Mouse (Mus musculus) heart, adult 9 months (tissue): Measurements from ENCODE around the gene Kctd10.
A peak's percentile ranks its signal among the peaks of the same experiment; 100 is the strongest.

Experiments
- DNase-seq, 2 experiments: peaks; one replicate each; pipeline ENCODE4 v3.0.0; 2022; ENCODE audit warnings: low spot score in 2 of 2

The Kctd10 gene

GRCm38 (mm10) chr5:114380209-114381012, at the start of gene Kctd10, which contains the start of gene Ube3b:
Gene Kctd10, minus strand, starts transcription at chr5:114380508.
Gene Ube3b, plus strand, starts transcription at chr5:114380607.
- DNase-seq = peak; percentile 84 to 90

DNA sequence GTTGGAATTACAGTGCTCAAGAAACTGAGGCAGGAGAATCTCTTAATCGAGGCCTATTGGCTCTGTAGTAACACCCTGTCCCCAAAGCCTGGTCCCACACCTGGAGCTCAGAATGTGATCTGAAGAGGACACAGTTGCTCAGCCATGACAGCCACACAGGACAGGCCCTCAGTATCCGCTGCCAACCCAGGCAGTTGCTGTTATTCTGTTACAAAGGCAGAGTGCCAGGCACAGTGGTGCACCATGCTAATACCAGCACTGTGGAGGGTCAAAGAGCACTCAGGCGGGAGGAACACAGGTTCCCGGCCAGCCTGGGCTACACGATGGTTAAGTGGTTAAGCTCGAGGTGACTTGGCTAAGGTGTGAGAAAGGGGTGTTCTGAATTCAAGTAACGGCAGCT, 49.5 kb upstream of the Kctd10 start:
- no peak for DNase-seq

DNA sequence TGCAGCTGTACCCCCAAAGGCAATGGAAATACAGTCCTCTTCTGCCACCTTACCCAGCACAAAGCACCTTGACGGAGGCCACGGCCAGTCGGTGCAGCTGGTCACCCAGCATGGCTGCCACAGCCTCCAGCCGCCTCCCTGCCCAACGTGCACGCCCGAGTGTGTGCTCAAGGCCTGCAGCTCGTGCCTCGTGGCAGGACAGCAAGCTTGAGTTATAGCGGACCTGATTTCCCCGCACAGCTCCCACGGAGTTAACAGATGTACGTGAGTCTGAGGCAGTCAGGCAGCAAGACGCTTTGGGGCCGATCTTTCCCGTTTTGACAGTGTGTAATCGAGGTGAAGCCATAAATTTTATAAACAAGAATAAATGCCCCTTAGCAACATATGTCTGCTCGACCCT, 48.3 kb upstream of the Kctd10 start:
- no peak for DNase-seq

DNA sequence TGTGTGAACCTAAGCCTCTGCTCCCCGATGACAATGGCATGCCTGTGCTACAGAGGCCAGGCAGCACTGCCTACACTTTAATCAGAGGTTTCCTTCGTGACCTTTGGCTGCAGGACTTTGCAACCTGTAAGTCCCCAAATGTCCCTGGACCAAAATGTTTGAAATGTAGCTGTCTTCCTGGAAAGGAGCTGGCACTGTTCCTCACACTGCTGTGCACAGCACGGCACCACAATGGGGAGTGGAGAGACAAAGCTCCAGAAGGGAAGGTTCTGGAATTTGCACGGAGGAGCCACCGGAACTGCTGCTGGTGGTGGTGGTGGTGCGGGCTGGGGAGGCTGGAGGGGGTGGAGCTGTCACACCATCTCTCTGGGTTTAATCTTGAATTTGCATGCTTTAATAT, 46.4 kb upstream of the Kctd10 start:
- DNase-seq = no peak

- DNase-seq = no peak
These were observed 43.7 kb upstream of the Kctd10 start for GRCm38 (mm10) chr5:114423961-114424360.

- no peak for DNase-seq
These were observed 42.3 kb upstream of the Kctd10 start for GRCm38 (mm10) chr5:114422591-114422990.

DNA sequence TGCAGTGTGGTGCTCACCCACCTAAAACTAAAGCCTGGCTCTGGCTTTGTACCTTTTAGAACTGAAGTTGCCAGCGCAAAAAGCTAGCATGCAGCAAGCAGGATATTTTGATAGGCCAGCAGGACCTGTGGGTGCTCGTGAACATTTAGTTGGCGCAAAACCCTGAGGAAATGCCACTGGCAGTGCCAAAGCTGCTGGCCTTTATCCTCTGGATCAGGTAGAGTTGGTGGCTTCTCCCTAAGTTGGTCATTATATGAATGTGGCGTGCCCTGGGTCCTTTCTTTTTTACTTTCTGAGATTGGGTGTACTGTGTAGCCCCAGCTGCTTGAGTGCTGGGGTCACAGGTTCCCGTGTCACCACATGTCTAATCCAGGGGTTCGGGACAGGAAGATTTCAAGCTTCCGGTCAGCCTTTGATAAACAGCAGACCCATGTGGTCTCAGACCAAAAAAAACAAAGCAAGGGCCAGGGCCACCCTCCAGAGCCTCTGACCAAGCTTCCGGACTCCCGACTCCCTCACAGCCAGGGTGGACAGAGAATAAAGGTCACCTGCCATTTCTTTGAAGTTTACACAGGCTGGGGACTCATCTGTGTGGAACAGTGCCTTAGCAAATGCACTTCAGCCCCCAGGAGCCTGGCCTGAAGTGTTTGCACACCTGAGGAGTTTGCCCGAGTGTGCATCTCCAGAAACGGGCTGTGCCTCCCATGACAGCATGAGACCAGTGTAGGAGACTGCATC, 41.4 kb upstream of the Kctd10 start:
- DNase-seq = no peak

- no peak for DNase-seq
These were observed 38.2 kb upstream of the Kctd10 start for GRCm38 (mm10) chr5:114418541-114418940.

GRCm38 (mm10) chr5:114416855-114417254, 36.5 kb upstream of the Kctd10 start:
- no peak for DNase-seq

DNA sequence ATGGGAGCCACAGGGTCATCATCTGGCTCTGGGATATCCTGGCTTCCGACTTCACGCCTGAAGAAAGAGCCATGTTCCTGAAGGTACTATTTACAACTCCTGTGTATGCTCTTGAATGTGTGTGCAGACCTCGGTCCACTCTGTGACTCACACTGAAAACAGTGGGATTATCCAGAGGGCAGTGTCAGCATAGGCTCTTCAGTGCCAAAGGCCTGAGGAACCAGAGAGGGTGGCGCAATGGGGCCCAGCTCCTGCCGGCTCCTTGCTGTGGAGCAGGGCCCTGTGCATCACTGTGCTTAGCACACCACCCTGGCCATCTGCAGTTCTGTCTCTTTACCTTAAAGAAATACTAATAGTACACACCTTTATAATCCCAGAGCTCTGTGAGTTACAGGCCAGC, 35.3 kb upstream of the Kctd10 start:
- DNase-seq = no peak

GRCm38 (mm10) chr5:114413067-114413735, 32.9 kb upstream of the Kctd10 start:
- peak; percentile 39 to 45 for DNase-seq

GRCm38 (mm10) chr5:114412361-114412998, 32.2 kb upstream of the Kctd10 start:
- DNase-seq = no peak

DNA sequence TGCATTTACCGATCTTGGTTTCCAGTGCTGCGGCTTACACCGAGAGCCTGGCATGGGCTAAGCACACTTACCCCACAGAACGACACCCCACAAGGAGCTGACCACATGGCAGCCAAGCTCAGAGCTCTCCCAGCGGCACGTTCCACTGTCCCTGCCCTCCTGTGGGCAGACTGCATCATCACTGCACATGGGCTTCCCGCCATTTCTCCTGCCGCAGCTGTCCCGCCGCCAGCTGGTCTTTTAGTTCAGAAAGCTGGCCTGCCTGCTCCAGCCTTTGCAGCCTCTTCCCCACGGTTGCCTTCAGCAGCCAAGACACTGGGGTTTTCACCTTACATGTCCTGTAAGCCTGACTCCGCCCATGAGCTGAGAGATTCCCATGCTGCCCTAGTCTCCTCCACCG, 30.1 kb upstream of the Kctd10 start:
- no peak for DNase-seq

GRCm38 (mm10) chr5:114408846-114409245, 28.5 kb upstream of the Kctd10 start:
- no peak for DNase-seq

DNA sequence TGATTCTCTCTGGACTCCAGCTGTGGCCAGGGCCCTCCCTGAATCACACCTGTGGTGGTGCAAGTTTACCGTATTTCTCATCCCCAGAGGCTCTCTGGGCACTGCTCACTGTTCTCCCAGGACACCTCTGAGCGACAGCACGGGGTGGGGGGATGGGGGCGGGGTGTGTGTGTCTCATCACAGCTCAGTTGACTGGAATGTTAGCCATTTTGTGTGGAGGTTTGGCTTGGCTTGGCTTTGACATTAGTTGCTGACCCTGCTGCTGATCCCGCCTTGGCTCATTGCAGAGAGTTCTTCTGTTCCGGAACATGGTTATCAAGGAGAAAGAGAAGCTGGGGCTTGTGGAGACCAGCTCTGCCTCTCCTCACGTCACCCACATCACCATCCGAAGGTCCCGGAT, 27.5 kb upstream of the Kctd10 start:
- DNase-seq = no peak

- no peak for DNase-seq
These were observed 27.0 kb upstream of the Kctd10 start for GRCm38 (mm10) chr5:114407269-114407668.

GRCm38 (mm10) chr5:114406592-114406991, 26.3 kb upstream of the Kctd10 start:
- DNase-seq = no peak

DNA sequence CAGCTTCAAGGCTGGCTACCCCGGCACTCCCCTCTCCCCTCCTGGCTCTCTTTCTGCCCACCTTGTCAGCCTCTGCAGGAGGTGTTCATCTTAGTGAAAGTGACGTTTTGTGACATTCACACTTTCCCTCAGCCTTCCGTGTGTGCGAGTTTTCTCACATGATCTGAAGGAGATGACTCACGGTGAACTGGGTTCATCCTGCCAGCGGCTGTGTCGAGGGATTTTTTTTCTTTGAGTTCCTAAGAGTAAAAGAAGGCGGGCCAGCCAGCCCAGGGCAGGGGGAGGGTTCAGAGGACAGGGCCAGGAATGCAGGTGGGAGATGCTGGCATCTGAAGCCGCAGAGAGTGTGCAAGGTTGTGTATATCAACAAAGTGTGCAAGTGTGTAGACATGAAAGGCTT, 12.9 kb upstream of the Kctd10 start:
- DNase-seq = no peak

- DNase-seq = no peak
These were observed 4.1 kb upstream of the Kctd10 start for GRCm38 (mm10) chr5:114384448-114384847.

GRCm38 (mm10) chr5:114383184-114383904, 3.0 kb upstream of the Kctd10 start:
- DNase-seq = no peak

DNA sequence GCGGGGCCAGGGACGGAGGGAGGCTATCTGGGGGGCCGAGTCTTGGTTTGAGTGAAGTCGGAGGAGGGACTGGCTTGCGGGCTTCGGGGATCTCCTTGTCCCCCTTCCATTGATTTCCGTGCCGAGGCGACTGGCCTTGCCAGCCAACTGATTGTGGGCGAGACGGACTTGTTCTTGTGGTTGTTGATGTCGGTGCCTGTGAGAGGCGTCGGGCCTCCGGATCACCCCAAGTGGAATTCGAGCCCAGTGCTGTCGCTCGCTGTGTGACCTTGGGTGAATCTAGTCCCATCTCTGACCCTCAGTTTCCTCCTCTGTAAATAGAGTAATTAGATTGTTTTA, 674 bp upstream of the Kctd10 start:
- no peak for DNase-seq
